Mouse (Mus musculus) gastrocnemius, postnatal 25 days (tissue): ENCODE results near the gene Ephb2. TPM values are rescaled to one million over a fixed set of nuclear protein-coding genes. Genes with fewer than 3 reads are reported as not detected.

Experiments
- DNase-seq: peaks from one replicate; pipeline ENCODE4 v3.0.0; 2022
- total RNA-seq, 2 experiments: library from RNA; stranded (reverse); gene quantifications; 1 replicate in 1 of 2; 2 replicates in 1 of 2; pipeline ENCODE4 v1.2.3; 2021

The Ephb2 gene
- total RNA-seq, 2 experiments from 2014 or later, result 1.00 to 1.2 TPM

DNA sequence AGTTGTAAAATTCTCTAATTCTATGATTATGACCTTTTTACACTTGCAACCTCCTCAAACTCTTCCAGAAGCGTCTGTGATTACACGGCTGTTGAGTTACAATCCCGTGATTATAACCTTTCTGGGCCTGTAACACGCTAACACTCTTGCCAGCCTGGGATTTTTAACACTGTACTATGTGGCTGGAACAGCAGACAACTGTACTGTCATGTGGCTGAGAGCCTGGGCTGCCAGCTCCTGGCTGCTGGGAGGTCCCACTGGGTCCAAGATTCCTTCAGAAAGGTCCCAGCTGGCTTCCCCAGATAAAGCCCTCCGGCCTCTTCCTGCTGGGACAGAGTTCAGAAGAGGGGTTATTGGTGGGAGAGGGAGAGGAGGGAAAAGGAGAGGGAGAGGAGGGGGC is 104.0 kb downstream of the Ephb2 start:
- no peak for DNase-seq

GRCm38 (mm10) chr4:136731008-136731609 is 104.7 kb downstream of the Ephb2 start:
- no peak for DNase-seq

GRCm38 (mm10) chr4:136730501-136730900 is 105.3 kb downstream of the Ephb2 start:
- no peak for DNase-seq

- no peak for DNase-seq
These were observed 106.2 kb downstream of the Ephb2 start for GRCm38 (mm10) chr4:136729574-136729973.

GRCm38 (mm10) chr4:136726941-136727340 is 108.8 kb downstream of the Ephb2 start:
- no peak for DNase-seq

DNA sequence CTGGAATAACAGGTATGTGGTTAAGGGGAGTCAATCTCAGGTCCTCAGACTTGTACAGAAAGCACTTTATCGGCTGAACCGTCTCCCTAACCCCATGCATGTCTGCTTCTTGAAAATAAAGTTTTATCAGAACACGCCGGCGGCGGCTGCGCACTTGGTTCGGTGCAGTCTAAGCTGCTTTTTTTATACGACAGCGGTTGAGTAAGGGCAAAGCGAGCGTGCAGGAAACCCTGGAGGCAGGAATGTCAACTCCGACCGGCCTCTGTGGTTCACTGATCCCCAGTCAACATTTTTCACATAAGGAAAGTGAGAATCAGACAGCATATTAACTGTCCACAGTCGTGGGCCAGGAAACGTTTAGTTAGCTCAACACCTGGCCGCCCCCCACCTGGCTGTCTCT is 111.1 kb downstream of the Ephb2 start:
- no peak for DNase-seq

DNA sequence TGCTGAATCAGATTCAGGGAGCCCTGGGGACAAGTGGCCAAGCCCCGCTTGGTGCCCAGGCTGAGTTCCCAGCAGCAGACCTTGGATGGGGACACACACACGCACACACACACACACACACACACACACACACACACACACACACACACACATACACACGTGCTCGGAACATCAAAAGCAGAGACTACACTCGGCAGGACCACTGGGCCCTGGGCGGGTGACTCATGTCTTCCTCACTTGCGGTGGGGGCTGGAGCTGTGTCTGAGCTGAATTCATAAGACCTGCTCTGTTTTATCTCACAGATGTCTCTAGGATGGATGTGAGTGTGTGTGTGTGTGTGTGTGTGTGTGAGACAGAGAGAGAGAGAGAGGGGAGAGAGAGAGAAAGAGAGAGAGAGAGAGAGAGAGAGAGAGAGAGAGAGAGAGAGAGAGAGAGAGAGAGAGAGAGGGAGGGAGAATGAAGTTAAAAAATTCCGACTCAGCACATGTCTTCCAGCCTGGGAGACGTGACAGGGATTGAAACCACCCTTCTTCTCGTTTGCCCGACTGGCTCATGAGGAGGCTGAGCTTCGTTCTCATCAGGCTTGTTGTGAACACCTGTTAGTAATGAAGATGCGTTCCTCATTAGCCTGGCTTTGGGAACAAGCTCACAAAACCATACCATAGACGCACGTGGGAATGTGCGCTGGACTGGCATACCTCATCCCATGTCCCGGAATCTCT is 113.3 kb downstream of the Ephb2 start:
- no peak for DNase-seq

- no peak for DNase-seq
These were observed 113.9 kb downstream of the Ephb2 start for GRCm38 (mm10) chr4:136721937-136722336.

DNA sequence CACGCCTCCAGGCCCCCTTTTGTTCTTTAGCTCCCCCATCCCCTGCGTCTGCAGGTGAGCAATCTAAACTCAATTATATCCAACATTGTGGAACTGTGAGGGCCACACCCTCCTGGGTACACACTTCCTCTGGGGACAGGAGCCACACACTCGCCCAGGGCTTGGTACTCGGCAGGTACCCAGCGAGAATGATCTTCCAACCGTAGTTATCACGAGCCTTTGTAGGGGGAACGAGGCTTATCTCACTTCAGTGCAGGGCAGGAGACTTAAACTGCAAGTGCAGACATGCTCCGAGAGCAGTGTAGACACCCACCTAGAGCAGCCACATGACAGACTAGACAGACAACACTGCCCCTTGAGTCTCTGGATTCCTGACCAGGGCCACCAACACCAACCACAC is 115.8 kb downstream of the Ephb2 start:
- DNase-seq, result no peak

DNA sequence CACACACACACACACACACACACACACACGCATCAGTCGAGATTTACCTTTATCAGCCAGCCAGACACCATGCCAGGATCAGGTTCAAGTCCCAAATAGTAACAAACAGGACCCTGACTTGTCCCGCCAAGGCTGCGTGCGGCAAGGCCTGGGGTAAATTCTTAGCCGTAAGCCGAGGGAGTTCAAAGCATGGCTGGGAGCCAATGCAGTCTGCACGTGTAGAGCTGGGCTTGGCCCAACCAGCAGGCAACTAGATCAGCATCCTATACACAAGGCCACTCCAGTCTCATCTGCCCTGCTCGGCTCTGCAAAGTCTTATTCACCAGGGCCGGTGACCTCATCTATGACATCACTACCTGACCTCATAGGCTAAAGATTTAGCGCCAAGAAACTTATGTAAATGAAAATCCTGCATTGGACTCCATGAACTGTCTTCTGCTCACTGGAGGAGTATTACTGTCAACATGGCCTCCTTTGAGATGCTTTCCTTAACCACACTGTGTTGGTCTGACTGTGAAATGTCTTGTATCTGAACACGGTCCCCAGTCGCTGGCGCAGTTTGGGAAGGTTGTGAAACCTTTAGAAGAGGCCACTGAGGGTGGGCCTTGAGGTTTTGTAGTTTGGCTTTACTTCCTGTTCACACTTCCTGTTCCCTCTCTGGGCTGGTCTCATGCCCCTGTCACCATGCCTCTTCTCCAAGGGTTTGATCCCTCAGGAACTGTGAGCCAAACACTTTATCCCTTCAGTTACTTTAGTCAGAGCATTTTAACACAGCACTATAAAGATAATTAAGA is 117.4 kb downstream of the Ephb2 start:
- DNase-seq, result no peak

- no peak for DNase-seq
These were observed 119.2 kb downstream of the Ephb2 start for GRCm38 (mm10) chr4:136716561-136716972.

DNA sequence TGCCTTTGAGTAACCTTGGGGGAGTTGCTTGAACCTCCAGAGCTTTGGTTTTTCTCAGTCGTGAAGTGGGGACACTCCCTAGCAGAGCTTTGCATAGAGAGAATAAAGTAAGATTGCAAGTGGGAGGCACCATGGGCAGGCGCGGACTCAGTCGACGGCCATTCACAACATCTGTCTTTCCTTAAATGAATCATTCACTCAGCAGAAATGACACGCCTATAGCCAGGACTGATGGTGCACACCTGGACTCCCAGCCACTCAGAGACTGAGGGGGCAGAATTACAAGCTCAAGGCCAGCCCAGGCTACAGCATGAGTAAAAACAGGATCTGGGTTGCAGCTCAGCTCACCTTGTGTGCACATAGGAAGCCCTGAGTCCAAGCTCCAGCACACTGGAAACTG is 121.3 kb downstream of the Ephb2 start:
- no peak for DNase-seq

GRCm38 (mm10) chr4:136713889-136714288 is 121.9 kb downstream of the Ephb2 start:
- no peak for DNase-seq

DNA sequence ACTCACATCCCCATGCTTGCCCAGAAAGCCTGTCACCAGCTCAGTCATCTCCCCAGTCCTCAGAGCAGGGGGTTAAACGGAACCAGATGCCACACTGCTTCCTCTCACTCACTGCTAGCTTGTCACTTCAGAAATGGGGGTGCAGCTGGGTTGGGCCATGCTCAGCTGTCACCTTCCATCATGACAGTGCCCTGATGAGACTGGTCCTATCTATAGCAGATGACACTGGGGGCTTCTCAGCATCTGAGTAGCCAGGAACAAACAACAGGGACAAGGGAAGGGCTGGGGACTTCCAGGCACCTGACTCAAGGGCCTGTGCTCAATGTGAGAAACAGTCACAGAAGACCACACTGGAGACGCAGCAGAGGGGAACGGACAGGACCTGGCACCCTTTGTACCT is 122.4 kb downstream of the Ephb2 start:
- DNase-seq, result no peak

DNA sequence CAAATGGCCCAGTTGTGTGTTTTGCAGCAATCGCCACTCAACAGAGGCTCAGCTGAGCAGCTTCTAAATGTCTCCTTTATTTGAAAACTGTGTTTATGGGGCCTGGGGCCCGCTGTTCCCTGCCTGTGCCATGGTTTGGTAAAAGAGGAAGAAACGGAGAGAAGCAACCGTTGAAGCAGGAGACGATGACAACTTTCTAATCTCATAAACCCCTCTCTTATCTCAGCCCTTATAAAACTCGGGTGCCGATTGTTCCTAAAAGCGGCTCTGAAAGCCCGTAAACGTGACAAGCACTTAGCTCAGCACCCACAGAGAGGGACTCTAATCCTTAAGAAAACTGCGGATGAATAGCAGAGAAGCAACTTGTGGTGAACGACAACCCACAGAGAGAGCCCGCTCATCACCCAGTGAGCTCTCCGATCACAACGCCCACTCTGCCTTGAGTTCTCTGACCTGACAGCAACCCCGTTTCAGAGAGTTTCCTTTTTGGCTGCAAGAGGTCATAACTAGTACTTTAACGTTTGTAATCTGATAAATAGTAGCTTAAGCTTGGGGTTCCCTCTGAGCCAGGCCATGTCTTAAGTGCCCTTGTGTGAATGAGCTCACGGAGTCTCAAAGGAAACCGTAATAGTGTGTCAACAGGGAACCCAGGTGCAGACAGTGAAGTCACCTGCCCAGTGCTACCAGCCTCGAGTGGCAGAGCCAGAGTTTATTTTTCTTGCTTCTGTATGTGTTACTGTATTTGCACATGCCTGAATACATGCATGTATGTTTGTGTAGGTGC is 123.6 kb downstream of the Ephb2 start:
- DNase-seq, result no peak

DNA sequence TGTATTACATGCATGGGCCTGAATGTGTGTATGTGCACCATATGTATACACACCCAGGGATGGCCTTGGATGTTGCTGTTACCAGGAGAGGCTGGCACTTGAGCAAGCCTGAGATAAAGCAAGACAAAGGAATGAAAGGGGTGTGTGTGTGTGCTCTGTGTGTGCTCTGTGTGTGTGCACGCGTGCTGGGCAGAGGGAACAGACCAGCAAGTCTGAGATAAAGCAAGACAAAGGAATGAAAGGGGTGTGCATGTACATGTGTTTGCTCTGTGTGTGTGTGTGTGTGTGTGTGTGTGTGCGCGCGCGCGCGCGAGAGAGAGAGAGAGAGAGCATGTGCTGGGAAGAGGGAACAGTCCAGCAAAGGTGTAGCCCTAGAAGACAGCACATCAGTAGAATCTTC is 125.4 kb downstream of the Ephb2 start:
- DNase-seq, result no peak

DNA sequence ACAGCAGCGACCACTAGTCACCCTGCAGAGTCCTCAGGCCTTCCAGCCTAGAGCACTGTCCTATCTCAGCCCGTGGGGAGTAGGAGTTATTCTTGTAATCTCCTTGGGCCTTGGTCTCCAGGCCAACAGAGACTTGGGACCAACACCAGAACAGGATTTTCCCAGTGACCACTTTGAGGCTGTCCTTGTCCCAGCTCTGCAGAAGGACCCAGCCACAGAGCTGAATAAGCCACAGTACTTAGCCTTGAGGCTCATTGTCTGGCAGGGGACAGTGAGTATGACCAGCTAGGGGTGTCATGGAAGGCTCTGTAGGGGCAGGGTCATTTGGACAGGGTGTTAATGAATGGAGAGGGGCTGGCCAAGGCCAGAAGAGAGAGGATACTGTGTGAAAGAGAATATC is 126.8 kb downstream of the Ephb2 start:
- DNase-seq, result no peak

- no peak for DNase-seq
These were observed 129.1 kb downstream of the Ephb2 start for GRCm38 (mm10) chr4:136706696-136707095.

GRCm38 (mm10) chr4:136705091-136705490 is 130.7 kb downstream of the Ephb2 start:
- DNase-seq, result no peak

GRCm38 (mm10) chr4:136704551-136704950 is 131.2 kb downstream of the Ephb2 start:
- DNase-seq, result no peak

- DNase-seq, result no peak
These were observed 132.4 kb downstream of the Ephb2 start for GRCm38 (mm10) chr4:136703351-136703750.

DNA sequence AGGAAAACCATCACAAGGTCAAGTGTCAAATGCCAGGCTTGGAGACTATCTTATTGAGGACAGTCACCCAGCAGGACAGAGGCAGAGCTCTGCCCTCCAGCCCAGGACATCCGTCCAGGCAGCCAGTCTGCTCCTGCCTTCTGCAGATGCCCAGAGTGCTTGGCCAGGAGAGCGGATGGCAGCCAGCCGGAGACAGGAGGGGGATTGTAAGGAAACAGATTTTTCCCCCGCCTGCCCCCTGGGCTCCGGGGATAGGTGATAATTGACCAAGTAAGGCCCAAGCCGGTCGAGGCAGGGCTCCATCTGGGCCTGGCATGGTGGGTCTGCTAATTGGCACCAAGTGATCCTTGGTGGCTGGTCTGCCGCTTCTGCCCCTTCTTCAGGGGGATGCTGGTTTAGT is 133.3 kb downstream of the Ephb2 start:
- no peak for DNase-seq

DNA sequence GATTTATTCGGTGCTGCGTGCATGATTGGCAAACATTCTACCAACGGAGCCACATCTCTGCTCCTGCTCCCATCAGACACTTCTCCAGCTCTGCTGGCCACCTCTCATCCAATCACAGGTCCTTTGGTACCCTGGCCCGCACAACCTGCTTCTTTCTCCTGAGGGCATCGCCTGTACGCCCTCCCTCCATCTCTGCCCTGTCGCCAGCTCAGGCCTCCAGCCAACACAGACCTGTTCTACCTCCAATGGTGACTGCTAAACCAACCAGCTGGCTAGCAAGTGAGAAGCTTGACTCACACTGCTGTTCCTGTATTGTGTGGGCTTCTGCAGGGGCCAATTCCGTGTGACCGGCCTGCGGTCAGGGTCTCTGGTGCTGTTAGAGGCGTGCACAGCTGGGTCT is 134.6 kb downstream of the Ephb2 start:
- no peak for DNase-seq
